Mouse (Mus musculus) heart, postnatal 0 days (tissue): ENCODE data around the gene Capn5. TPM values are rescaled to one million over a fixed set of nuclear protein-coding genes. Genes with fewer than 3 reads are reported as not detected.
A peak's percentile ranks its signal among the peaks of the same experiment; 100 is the strongest.

ENCODE experiments used
- ATAC-seq: fragments of 200-750 bp; cut with Nextera tagmentation; 2 replicates; pipeline ENCODE4 v1.8.0; 2017; ENCODE audit warnings: low read depth, moderate number of reproducible peaks, moderate library complexity; ENCODE audit not compliant: insufficient read depth
- DNase-seq: peaks from one replicate; pipeline ENCODE4 v3.0.0-alpha.2; 2016; ENCODE audit warnings: low spot score
- H3K27ac ChIP-seq: fragments of 300-500 bp; sonication (generic); 2 replicates; pipeline ENCODE4 v1.5.1; 2014; ENCODE audit warnings: low read depth, mild to moderate bottlenecking
- H3K27me3 ChIP-seq: fragments of 300-500 bp; sonication (generic); 2 replicates; pipeline ENCODE4 v1.6.1; 2014; ENCODE audit warnings: low read length, mixed read lengths; ENCODE audit not compliant: control insufficient read depth, insufficient read depth
- H3K36me3 ChIP-seq: fragments of 300-500 bp; sonication (generic); replicated peaks from 2 replicates; pipeline ENCODE4 v1.6.1; 2014; ENCODE audit warnings: low read length, mixed read lengths; ENCODE audit not compliant: control insufficient read depth, insufficient read depth
- H3K4me1 ChIP-seq: fragments of 300-500 bp; sonication (generic); 2 replicates; pipeline ENCODE4 v1.6.1; 2014; ENCODE audit warnings: antibody characterized with exemption; ENCODE audit not compliant: control insufficient read depth, insufficient read depth
- H3K4me2 ChIP-seq: fragments of 300-500 bp; sonication (generic); 2 replicates; pipeline ENCODE4 v1.6.1; 2014; ENCODE audit warnings: low read depth, mild to moderate bottlenecking, low read length, moderate library complexity
- H3K4me3 ChIP-seq: fragments of 300-500 bp; sonication (generic); 2 replicates; pipeline ENCODE4 v1.5.1; 2014; ENCODE audit warnings: low read depth, low read length
- H3K9ac ChIP-seq: fragments of 300-500 bp; sonication (generic); replicated peaks from 2 replicates; pipeline ENCODE4 v1.6.1; 2014; ENCODE audit warnings: low read depth, low read length, mixed read lengths
- H3K9me3 ChIP-seq: fragments of 300-500 bp; sonication (generic); replicated peaks from 2 replicates; pipeline ENCODE4 v1.6.1; 2016; ENCODE audit warnings: low read length; ENCODE audit not compliant: control insufficient read depth
- CTCF ChIP-seq: IDR thresholded peaks from 2 replicates; pipeline ENCODE4 v1.5.1; 2016; ENCODE audit warnings: antibody characterized with exemption, control low read depth, low read depth
- EP300 ChIP-seq: IDR thresholded peaks from 2 replicates; pipeline ENCODE4 v1.6.1; 2016; ENCODE audit warnings: antibody characterized with exemption, low read depth
- WGBS: fragments of 180-500 bp; shearing (Covaris S2); extraction: QIAGEN DNeasy Blood & Tissue Kit; methylation state at CpG from one replicate; pipeline ENCODE4 v1.1.7; 2014; 5-methylcytosine and 5-hydroxymethylcytosine counted together
- polyA plus RNA-seq: library from polyadenylated mRNA; unstranded; fragments of >200 nt; fragmentation: Nextera tagmentation; extraction: Ambion mirVana; gene quantifications from 2 replicates; pipeline ENCODE4 v1.2.1, GENCODE M21; 2015
- total RNA-seq: library from RNA; depleted of rRNA; stranded (reverse); fragments of >200 nt; gene quantifications from 2 replicates; pipeline ENCODE4 v1.2.3, GENCODE M21; 2014; ENCODE audit warnings: low replicate concordance

Gene Capn5
- total and polyA plus RNA-seq, 2 experiments from 2014 or later, result 1.1 to 5.6 TPM

GRCm38 (mm10) chr7:98157636-98158332 lies 20.3 kb downstream of the Capn5 start:
- Histone ChIP-seq H3K9me3 (no peaks in the 10 kb centered on the region), H3K27me3 (no peaks in the 10 kb centered on the region; the same call in 1 of the 2 replicates), H3K27ac (no peak overlapping the region), H3K4me1 (peaks cover 15% of the 10 kb centered on the region; the same call in 1 of the 2 replicates), H3K4me2 (no peak overlapping the region), H3K9ac (no peak overlapping the region), H3K36me3 (no peaks in the 10 kb centered on the region), H3K4me3 (no peak overlapping the region)
- TF ChIP-seq EP300, result no peak
- TF ChIP-seq CTCF, result no peak
- DNase-seq, result no peak
- ATAC-seq, result no peak
- WGBS, result 53% methylated on average over 5 of the region's 5 CpGs

- Histone ChIP-seq H3K4me1 (peaks cover 12% of the 10 kb centered on the region; the same call in 1 of the 2 replicates), H3K27ac (no peak overlapping the region), H3K36me3 (no peaks in the 10 kb centered on the region), H3K27me3 (no peaks in the 10 kb centered on the region; the same call in 1 of the 2 replicates), H3K4me2 (no peak overlapping the region), H3K4me3 (no peak overlapping the region), H3K9ac (no peak overlapping the region), H3K9me3 (no peaks in the 10 kb centered on the region)
- WGBS, result 13% methylated on average over 3 of the region's 3 CpGs
- ATAC-seq, result peak; percentile 10; the same call in 1 of the 2 replicates
- DNase-seq, result no peak
- TF ChIP-seq EP300, result no peak
- no peak for TF ChIP-seq CTCF
Observed at GRCm38 (mm10) chr7:98156280-98156665, 21.8 kb downstream of the Capn5 start.

GRCm38 (mm10) chr7:98155546-98156279 lies 22.4 kb downstream of the Capn5 start:
- WGBS, result 9% methylated on average over 8 of the region's 8 CpGs
- Histone ChIP-seq H3K4me2 (no peak overlapping the region), H3K27me3 (no peaks in the 10 kb centered on the region), H3K9ac (no peak overlapping the region), H3K4me1 (peaks cover 9% of the 10 kb centered on the region; the same call in 1 of the 2 replicates), H3K9me3 (no peaks in the 10 kb centered on the region), H3K4me3 (no peak overlapping the region), H3K27ac (peak overlapping the region; percentile 12; the same call in 1 of the 2 replicates), H3K36me3 (no peaks in the 10 kb centered on the region)
- peak; percentile 74 for DNase-seq
- ATAC-seq, result peak; percentile 49
- TF ChIP-seq CTCF, result peak; percentile 91
- TF ChIP-seq EP300, result no peak

- TF ChIP-seq CTCF (no peak), EP300 (no peak)
- H3K9ac ChIP-seq, result no peak overlapping the region
- H3K4me3 ChIP-seq, result no peak overlapping the region
- ATAC-seq (no peak), DNase-seq (no peak)
- WGBS, result 66% methylated on average over 5 of the region's 5 CpGs
- no peaks in the 10 kb centered on the region for H3K27me3 ChIP-seq
- no peak overlapping the region for H3K27ac ChIP-seq
- H3K9me3 ChIP-seq, result no peaks in the 10 kb centered on the region
- no peak overlapping the region for H3K4me2 ChIP-seq
- no peaks in the 10 kb centered on the region for H3K4me1 ChIP-seq
- H3K36me3 ChIP-seq, result no peaks in the 10 kb centered on the region
Observed at GRCm38 (mm10) chr7:98153892-98154291, 24.2 kb downstream of the Capn5 start.

- H3K9ac ChIP-seq, result no peak overlapping the region
- TF ChIP-seq CTCF (peak; percentile 18; the same call in 1 of the 2 replicates), EP300 (no peak)
- WGBS, result 48% methylated on average over 3 of the region's 3 CpGs
- H3K27me3 ChIP-seq, result no peaks in the 10 kb centered on the region
- H3K9me3 ChIP-seq, result no peaks in the 10 kb centered on the region
- H3K4me3 ChIP-seq, result no peak overlapping the region
- H3K4me2 ChIP-seq, result no peak overlapping the region
- DNase-seq (no peak), ATAC-seq (no peak)
- H3K4me1 ChIP-seq, result no peaks in the 10 kb centered on the region
- no peaks in the 10 kb centered on the region for H3K36me3 ChIP-seq
- H3K27ac ChIP-seq, result no peak overlapping the region
Observed at GRCm38 (mm10) chr7:98153345-98153744, 24.7 kb downstream of the Capn5 start.
